Mouse (Mus musculus): ENCODE measurements at regions not wholly inside any gene's neighbourhood (a gene's known extent, or its start where the extent isn't known, plus 50 kb on each side); places are given as distances from the start of the nearest gene placed in this dataset.

DNA sequence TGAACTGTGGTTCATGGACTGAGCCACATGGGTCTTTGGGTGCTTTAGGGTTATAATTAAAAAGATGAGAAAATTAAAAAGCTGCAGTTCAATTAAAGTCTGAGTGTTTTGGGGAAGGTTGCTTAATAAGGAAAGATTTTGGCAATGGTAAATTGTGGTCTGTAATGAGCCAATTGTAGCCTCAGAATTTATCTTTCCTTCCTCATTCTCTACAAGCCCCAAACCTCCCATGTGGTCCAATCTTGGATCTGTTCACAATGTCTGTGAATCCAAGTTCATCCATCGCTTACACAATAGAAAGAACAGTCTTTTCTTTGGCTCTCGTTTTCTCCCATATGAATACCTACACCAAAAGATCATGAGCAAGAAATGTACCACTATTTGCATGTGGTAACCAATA is 155.2 kb upstream of the Trp63 start:
- H3K27ac ChIP-seq, result no peak overlapping the region
- WGBS, result 93% methylated on average over 2 of the region's 2 CpGs

DNA sequence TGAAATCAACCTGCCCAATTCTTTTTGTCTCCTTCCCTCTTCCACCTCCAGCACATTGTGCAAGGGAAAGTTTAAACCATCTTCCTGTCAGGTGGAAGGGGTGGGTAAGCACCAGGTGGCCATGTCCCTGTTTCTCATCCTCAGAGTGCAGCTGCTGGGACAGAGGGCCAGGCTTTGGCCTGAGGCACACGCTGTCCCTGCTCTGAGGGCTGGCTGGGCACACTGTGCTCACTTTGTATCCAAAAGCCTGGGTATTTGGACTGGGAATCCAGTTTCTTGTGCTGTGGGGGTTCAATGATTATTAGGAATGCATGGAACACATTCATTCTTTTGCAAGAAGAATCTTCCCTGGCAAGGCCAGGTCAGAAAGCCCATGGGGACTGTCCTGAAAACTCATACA is 153.9 kb upstream of the Trp63 start:
- Histone ChIP-seq H3K9me3 (replicated peaks) (no peaks in the 10 kb centered on the region), H3K4me1 (no peaks in the 10 kb centered on the region), H3K27me3 (no peaks in the 10 kb centered on the region), H3K4me3 (replicated peaks) (no peak overlapping the region), H3K27ac (no peak overlapping the region), H3K36me3 (no peaks in the 10 kb centered on the region), H3K9ac (no peak overlapping the region), H3K4me2 (no peak overlapping the region)
- ATAC-seq (replicated peaks; ENCODE audit: low FRiP score), result no peak
- WGBS, result 100% methylated on average over 1 of the region's 1 CpGs

More for the DNA sequence above, 155.2 kb upstream of the Trp63 start:
- Histone ChIP-seq H3K4me2 (no peak overlapping the region), H3K9me3 (replicated peaks) (no peaks in the 10 kb centered on the region), H3K4me1 (no peaks in the 10 kb centered on the region), H3K36me3 (no peaks in the 10 kb centered on the region), H3K27me3 (no peaks in the 10 kb centered on the region), H3K9ac (no peak overlapping the region), H3K4me3 (replicated peaks) (no peak overlapping the region)
- ATAC-seq (replicated peaks; ENCODE audit: low FRiP score), result no peak

DNA sequence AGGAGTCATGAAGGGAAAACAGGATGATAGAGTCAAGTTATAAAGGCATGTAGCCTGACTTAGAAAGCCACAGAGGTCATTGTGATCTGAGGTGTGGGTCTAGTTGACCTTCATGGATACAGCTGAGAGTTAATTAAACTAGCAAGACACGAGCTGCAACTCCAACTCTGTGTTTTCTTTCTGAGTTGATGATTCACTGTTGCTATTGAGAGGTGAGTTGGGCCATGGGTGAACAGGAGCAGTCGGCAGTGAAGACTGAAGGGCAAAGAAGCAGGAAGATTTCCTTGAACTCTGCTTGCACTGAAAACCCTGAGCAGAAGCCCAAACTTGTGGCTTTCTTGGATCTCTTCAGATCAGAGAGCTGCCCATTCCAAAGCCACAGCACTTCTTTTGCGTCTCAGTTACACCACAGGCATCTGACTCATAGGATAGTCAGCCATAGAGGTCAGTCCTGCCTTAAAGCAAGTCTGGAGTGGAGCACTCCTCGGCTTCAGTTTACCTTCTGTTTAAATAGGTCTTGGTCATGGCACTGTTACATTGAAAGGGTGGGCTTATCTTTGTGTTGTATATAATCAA is 151.7 kb upstream of the Trp63 start:
- Histone ChIP-seq H3K4me3 (replicated peaks) (no peak overlapping the region), H3K4me2 (no peak overlapping the region), H3K9ac (no peak overlapping the region), H3K27ac (no peak overlapping the region), H3K9me3 (replicated peaks) (no peaks in the 10 kb centered on the region), H3K4me1 (no peaks in the 10 kb centered on the region), H3K36me3 (no peaks in the 10 kb centered on the region), H3K27me3 (no peaks in the 10 kb centered on the region)
- 61% methylated on average over 4 of the region's 4 CpGs for WGBS
- ATAC-seq (replicated peaks; ENCODE audit: low FRiP score), result no peak

GRCm38 (mm10) chr16:25532519-25533205 is 150.9 kb upstream of the Trp63 start:
- Histone ChIP-seq H3K4me1 (no peaks in the 10 kb centered on the region), H3K27me3 (no peaks in the 10 kb centered on the region), H3K9me3 (replicated peaks) (no peaks in the 10 kb centered on the region), H3K27ac (no peak overlapping the region), H3K4me2 (no peak overlapping the region), H3K36me3 (no peaks in the 10 kb centered on the region), H3K4me3 (replicated peaks) (no peak overlapping the region), H3K9ac (no peak overlapping the region)
- ATAC-seq (replicated peaks; ENCODE audit: low FRiP score), result no peak
- WGBS, result 82% methylated on average over 3 of the region's 3 CpGs

GRCm38 (mm10) chr16:25533206-25533580 is 150.4 kb upstream of the Trp63 start:
- Histone ChIP-seq H3K4me2 (no peak overlapping the region), H3K27me3 (no peaks in the 10 kb centered on the region), H3K9me3 (replicated peaks) (no peaks in the 10 kb centered on the region), H3K27ac (no peak overlapping the region), H3K4me3 (replicated peaks) (no peak overlapping the region), H3K36me3 (no peaks in the 10 kb centered on the region), H3K9ac (no peak overlapping the region), H3K4me1 (no peaks in the 10 kb centered on the region)
- ATAC-seq (replicated peaks; ENCODE audit: low FRiP score), result no peak
- 58% methylated on average over 4 of the region's 4 CpGs for WGBS

DNA sequence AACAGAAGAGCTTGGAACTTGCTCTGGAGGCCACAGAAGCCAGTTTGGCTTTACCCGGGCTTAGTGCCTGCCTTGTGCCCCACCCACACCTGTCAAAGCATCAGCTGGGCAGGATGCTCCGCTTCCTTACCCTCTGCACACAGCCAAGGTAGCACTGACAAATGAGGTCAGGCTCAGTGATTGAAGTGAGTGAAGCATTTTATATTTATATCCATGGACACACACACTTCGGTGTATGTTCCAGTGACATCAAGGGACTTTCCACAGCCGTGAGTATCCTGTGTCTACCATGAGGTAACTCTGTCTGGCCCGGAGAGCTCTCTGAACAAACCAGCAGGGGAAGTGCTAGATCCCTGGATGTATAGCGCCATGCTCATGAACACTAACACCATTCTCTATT is 147.0 kb upstream of the Trp63 start:
- Histone ChIP-seq H3K27ac (no peak overlapping the region), H3K4me3 (replicated peaks) (no peak overlapping the region), H3K4me2 (no peak overlapping the region), H3K27me3 (no peaks in the 10 kb centered on the region), H3K36me3 (no peaks in the 10 kb centered on the region), H3K9ac (no peak overlapping the region), H3K4me1 (no peaks in the 10 kb centered on the region), H3K9me3 (replicated peaks) (no peaks in the 10 kb centered on the region)
- no peak for ATAC-seq (replicated peaks; ENCODE audit: low FRiP score)
- WGBS, result 79% methylated on average over 6 of the region's 6 CpGs

DNA sequence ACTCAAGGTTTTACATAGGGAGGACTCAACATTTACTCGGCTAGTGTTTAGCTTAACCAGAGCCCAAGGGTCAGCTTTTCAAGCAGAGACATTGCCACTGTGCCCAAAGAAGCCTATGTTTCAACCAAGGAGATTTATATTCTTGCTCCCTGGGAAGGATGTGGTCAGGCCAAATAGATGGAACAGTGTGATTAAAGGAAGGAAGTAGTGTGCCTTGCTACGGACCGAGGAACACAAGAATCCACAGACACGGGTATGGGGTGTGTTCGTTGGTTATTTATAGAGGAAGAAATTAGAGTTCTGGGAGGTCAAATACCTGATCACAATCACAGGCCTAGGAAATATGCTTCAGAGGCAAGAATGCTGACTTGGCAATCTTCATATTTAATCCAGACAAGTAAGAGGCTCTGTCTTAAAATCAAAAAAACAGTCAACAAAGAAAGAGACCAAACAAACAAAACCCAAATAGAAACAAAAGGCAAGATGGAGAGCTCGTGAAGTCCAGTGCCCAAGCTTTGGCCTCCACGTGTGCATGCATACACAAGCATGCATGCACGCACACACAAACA is 133.9 kb upstream of the Trp63 start:
- Histone ChIP-seq H3K27me3 (no peaks in the 10 kb centered on the region), H3K4me2 (no peak overlapping the region), H3K36me3 (no peaks in the 10 kb centered on the region), H3K9me3 (replicated peaks) (no peaks in the 10 kb centered on the region), H3K9ac (no peak overlapping the region), H3K4me1 (0 out of 2 replicates have a peak, but pooled peaks cover 2% of the 10 kb centered on the region), H3K27ac (peak overlapping the region; percentile 37; the same call in 1 of the 2 replicates), H3K4me3 (replicated peaks) (no peak overlapping the region)
- 0 out of 2 replicates have a peak, but pooled peaks have one; percentile 58 for ATAC-seq (replicated peaks; ENCODE audit: low FRiP score)
- 62% methylated on average over 8 of the region's 8 CpGs for WGBS

- Histone ChIP-seq H3K4me2 (no peak overlapping the region), H3K9ac (no peak overlapping the region), H3K4me3 (replicated peaks) (no peak overlapping the region), H3K27me3 (no peaks in the 10 kb centered on the region), H3K4me1 (no peaks in the 10 kb centered on the region), H3K27ac (no peak overlapping the region), H3K9me3 (replicated peaks) (no peaks in the 10 kb centered on the region), H3K36me3 (no peaks in the 10 kb centered on the region)
- 78% methylated on average over 3 of the region's 3 CpGs for WGBS
- ATAC-seq (replicated peaks; ENCODE audit: low FRiP score), result no peak
These were observed 126.4 kb upstream of the Trp63 start for GRCm38 (mm10) chr16:25557181-25557580.

DNA sequence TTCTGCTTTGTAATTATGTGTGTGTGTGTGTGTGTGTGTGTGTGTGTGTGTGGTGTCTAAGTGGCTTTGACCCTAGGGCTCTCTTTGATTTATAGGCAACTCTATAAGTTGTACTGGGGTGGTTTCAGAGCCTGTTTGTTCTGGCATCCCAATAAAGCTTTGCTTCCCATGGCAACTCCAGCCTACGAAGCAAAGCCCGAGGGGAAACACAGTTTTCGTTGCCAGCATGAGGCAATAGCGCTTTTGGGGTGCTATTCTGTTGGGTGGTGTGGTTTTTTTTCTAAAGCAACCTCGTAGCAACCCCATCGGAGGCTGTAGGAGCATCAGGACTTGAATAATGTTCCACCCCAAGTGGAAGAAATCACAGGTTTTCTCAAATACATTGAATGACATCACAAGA is 103.3 kb upstream of the Trp63 start:
- ATAC-seq (replicated peaks; ENCODE audit: low FRiP score), result no peak
- no peaks in the 10 kb centered on the region for H3K27me3 ChIP-seq
- WGBS, result 65% methylated on average over 6 of the region's 6 CpGs
- no peaks in the 10 kb centered on the region for H3K9me3 ChIP-seq (replicated peaks)
- H3K4me3 ChIP-seq (replicated peaks), result no peak overlapping the region
- no peak overlapping the region for H3K4me2 ChIP-seq
- no peaks in the 10 kb centered on the region for H3K36me3 ChIP-seq
- H3K27ac ChIP-seq, result no peak overlapping the region
- H3K4me1 ChIP-seq, result 0 out of 2 replicates have a peak, but pooled peaks cover 3% of the 10 kb centered on the region
- H3K9ac ChIP-seq, result no peak overlapping the region

GRCm38 (mm10) chr16:25584337-25585069 is 99.1 kb upstream of the Trp63 start:
- Histone ChIP-seq H3K9ac (no peak overlapping the region), H3K4me1 (0 out of 2 replicates have a peak, but pooled peaks cover 3% of the 10 kb centered on the region), H3K36me3 (no peaks in the 10 kb centered on the region), H3K4me2 (peak overlapping the region; percentile 29), H3K9me3 (replicated peaks) (no peaks in the 10 kb centered on the region), H3K27ac (no peak overlapping the region), H3K4me3 (replicated peaks) (0 out of 2 replicates have a peak overlapping the region, but pooled peaks have one; percentile 8), H3K27me3 (no peaks in the 10 kb centered on the region)
- ATAC-seq (replicated peaks; ENCODE audit: low FRiP score), result peak; percentile 52; the same call in 1 of the 2 replicates
- 48% methylated on average over 14 of the region's 14 CpGs for WGBS

DNA sequence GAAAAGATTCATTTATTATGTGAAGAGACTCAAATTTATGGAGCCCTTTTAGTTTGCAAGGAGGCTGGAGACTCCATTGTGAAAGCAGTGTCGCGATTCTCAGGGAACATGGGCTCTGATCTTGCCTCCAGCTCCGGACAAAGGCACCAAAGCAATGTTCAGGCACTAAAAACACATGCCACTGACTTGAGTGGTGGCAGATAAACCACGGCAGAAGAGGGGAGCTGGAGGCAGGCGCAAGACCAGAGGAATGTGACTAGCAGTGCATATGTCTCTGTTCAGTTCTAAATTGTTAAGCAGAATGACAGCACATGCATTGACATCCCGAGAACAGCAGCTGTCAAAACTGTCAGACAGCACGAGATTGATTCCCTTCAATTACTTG is 98.5 kb upstream of the Trp63 start:
- H3K9me3 ChIP-seq (replicated peaks), result no peaks in the 10 kb centered on the region
- H3K4me2 ChIP-seq, result peak overlapping the region; percentile 29
- 0 out of 2 replicates have a peak, but pooled peaks cover 3% of the 10 kb centered on the region for H3K4me1 ChIP-seq
- H3K27ac ChIP-seq, result no peak overlapping the region
- no peaks in the 10 kb centered on the region for H3K27me3 ChIP-seq
- no peaks in the 10 kb centered on the region for H3K36me3 ChIP-seq
- 48% methylated on average over 7 of the region's 7 CpGs for WGBS
- ATAC-seq (replicated peaks; ENCODE audit: low FRiP score), result no peak
- H3K9ac ChIP-seq, result no peak overlapping the region
- H3K4me3 ChIP-seq (replicated peaks), result 0 out of 2 replicates have a peak overlapping the region, but pooled peaks have one; percentile 8

DNA sequence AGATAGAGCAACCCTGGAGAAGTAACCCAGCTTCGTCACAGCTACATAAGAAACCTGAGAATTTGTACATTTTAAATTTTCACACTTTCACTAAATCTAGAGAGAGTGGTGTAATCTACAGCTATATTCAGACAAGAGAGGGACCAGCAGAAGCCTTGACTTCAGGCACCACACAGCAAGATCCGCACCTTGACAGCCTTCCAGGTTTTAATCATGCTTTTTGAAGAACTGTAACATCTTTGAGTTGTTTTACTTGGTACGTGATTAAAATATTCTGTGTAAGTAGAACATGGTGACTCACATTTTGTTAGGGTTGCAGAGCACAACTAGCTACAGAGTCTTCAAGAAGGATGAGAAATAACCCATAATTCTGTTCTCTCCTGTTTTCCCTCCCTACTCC is 97.6 kb upstream of the Trp63 start:
- Histone ChIP-seq H3K4me3 (replicated peaks) (no peak overlapping the region), H3K9ac (no peak overlapping the region), H3K4me2 (no peak overlapping the region), H3K9me3 (replicated peaks) (no peaks in the 10 kb centered on the region), H3K4me1 (0 out of 2 replicates have a peak, but pooled peaks cover 3% of the 10 kb centered on the region), H3K27me3 (no peaks in the 10 kb centered on the region), H3K36me3 (no peaks in the 10 kb centered on the region), H3K27ac (no peak overlapping the region)
- WGBS, result 87% methylated on average over 3 of the region's 3 CpGs
- ATAC-seq (replicated peaks; ENCODE audit: low FRiP score), result no peak
